Mouse (Mus musculus) lung, adult 2 months (tissue): ENCODE data around the gene 1810024B03Rik. TPM values are rescaled to one million over a fixed set of nuclear protein-coding genes. Genes with fewer than 3 reads are reported as not detected.
A peak's percentile ranks its signal among the peaks of the same experiment; 100 is the strongest.
"Not testable (repeated sequence)": the region's sequence is repeated elsewhere in the genome, so short reads cannot be mapped to it uniquely, and the experiment has no call there.

Experiments
- DNase-seq: peaks from one replicate; pipeline ENCODE4 v3.0.0; 2022
- H3K4me1 ChIP-seq: fragments of 200-500 bp; 2 replicates; pipeline ENCODE4 v1.6.1; 2011; ENCODE audit warnings: low read length; ENCODE audit not compliant: control insufficient read depth, insufficient read depth
- H3K4me3 ChIP-seq: fragments of 200-500 bp; replicated peaks from 2 replicates; pipeline ENCODE3; 2011; ENCODE audit warnings: low read depth, mild to moderate bottlenecking, control low read depth, low read length; ENCODE audit errors: extremely low read depth
- CTCF ChIP-seq: fragments of 200-500 bp; IDR thresholded peaks from 2 replicates; pipeline ENCODE4 v1.5.1; 2011; ENCODE audit warnings: mild to moderate bottlenecking, low read length, control low read depth; ENCODE audit not compliant: insufficient read depth
- POLR2A ChIP-seq: fragments of 200-500 bp; IDR thresholded peaks from 2 replicates; pipeline ENCODE4 v1.6.1; 2011; ENCODE audit warnings: low read depth, mild to moderate bottlenecking, control low read depth, low read length, borderline replicate concordance; ENCODE audit errors: extremely low read depth
- WGBS: fragments of 180-500 bp; shearing (Covaris S2); methylation state at CpG from one replicate; pipeline ENCODE4 v1.1.7; 2018; 5-methylcytosine and 5-hydroxymethylcytosine counted together
- polyA plus RNA-seq: library from polyadenylated mRNA; depleted of rRNA; stranded (reverse); fragments of >200 nt; gene quantifications from 2 replicates; pipeline ENCODE4 v1.2.3, GENCODE M21; 2012

The 1810024B03Rik gene
- polyA plus RNA-seq, 1 experiment, result 1.6 TPM

DNA sequence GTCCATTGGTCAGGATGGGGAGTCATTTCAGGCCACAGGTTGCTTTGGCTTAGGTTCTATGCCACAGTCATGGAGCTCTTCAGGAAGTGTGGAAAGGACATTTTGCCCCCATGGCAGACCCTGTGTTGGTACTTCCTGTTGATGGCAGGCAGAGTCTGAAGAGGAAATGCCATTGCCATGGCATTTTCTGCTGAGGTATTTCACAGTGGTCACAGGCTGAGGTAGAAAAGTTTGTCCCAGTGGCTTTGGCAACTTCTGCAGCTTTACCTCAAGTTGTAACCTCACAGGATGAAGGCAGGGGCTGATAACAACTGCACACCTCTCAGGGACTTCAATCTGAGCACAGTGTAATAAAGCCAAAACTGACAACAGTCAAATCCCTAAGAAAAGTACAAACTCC lies 18.5 kb downstream of the 1810024B03Rik start:
- Histone ChIP-seq H3K4me1 (no peaks in the 10 kb centered on the region), H3K4me3 (no peak overlapping the region)
- DNase-seq, result no peak
- TF ChIP-seq CTCF (no peak), POLR2A (no peak)

DNA sequence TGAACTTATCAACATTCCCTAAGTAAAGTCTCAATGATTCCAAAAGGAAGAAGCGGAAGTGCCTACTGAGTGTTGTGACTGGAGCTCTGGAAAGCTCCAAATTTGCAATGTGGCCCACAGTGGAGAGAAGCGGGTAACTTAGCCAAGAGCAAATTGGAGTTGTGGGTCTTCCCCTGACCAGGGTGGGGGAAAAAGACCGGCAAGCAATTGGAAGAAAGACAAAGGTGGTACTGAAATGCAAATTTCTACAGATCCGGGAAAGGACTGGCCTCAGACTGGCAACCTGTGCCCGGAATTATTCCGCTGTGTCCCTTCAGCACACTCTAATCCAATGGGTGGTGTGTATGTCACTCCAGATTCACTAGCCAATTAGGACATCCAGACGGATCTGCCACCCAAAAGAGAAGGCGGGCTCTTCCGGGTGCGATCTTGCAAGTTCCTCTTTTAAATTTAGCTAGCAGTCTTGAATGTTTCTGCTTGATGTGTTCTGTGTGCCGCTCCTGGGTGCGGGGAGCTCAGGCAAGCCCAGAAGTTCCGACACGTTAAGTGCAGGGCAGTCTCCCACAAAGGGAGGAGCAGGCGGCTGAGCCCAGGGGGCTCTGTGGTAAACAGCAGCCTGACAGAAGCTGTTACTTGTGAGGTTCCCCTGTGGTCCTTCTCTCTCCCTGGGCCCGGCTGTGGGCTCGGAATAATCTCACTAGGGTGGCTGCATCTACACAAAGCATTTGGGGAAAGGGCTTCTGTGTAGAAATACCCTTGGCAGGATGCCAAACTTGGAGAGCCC lies 25.3 kb downstream of the 1810024B03Rik start:
- Histone ChIP-seq H3K4me1 (no peaks in the 10 kb centered on the region), H3K4me3 (peak overlapping the region; percentile 98)
- peak; percentile 78 for DNase-seq
- TF ChIP-seq CTCF (no peak), POLR2A (peak; percentile 58; the same call in 1 of the 2 replicates)
- WGBS, result 1% methylated on average over 17 of the region's 17 CpGs

DNA sequence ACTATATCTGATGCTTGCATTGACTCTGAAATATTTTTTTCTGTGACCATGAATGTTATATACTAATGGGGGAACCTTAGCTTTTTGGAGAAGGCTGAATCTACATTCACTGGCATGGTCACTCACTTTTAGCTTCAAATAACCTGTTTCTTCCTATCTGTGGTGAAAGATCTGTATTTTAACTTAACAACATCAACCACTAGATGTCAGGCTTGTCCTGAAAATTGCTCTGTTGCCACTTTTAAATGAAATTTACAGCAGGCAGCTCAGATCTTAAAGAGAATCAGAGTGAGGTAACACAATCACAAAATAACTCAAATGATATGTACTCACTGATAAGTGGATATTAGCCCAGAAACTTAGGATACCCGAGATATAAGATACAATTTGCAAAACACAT lies 41.8 kb downstream of the 1810024B03Rik start:
- DNase-seq, H3K4me1 ChIP-seq, H3K4me3 ChIP-seq: not testable (repeated sequence)
- 9% methylated on average over 1 of the region's 1 CpGs for WGBS
- peak; percentile 20; the same call in 1 of the 2 replicates for TF ChIP-seq CTCF

DNA sequence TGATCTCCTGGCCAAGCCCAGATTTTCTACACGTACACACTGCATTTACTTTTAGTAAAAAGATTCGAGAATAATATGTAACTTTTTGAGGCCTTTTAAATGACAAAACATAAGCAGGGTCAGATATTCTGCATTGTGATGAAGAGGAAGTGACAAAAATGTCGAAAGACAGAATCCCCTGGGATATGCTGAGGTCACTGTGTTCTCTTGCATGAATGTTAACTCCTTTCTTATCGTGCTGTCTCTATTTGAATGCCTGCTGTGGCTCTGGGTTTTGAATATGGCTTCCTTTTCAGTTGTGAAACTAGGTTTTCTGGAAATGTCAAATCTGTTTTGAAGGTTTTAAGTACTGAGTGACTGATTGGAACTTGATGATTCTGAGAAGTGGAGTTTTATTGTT lies 42.4 kb downstream of the 1810024B03Rik start:
- no peak overlapping the region for H3K4me3 ChIP-seq
- no peak for DNase-seq
- TF ChIP-seq POLR2A, result no peak
- TF ChIP-seq CTCF, result no peak
- 44% methylated on average over 4 of the region's 4 CpGs for WGBS
- H3K4me1 ChIP-seq, result no peaks in the 10 kb centered on the region

DNA sequence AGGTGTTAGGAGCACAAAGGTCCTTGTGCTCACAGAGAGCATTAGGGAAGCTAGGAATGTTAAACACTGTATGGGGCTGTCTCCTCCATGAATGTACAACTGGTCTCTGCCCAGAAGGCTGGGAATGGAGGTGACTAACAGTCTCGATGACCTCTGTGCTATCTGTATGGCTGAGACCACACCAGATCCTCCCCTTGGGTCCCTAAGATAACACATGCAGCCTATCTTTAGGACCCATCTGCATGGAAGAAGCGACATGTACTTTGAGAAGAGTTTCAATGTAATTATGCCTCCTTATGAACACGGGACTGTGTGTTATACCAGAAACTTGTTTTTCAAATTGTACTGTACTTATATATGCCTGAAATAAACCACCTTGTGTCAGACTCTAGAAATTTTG lies 62.4 kb downstream of the 1810024B03Rik start:
- WGBS, result 81% methylated on average over 3 of the region's 3 CpGs
- no peak for DNase-seq
- no peak for TF ChIP-seq POLR2A
- Histone ChIP-seq H3K4me3 (no peak overlapping the region), H3K4me1 (peaks cover 3% of the 10 kb centered on the region; the same call in 1 of the 2 replicates)

DNA sequence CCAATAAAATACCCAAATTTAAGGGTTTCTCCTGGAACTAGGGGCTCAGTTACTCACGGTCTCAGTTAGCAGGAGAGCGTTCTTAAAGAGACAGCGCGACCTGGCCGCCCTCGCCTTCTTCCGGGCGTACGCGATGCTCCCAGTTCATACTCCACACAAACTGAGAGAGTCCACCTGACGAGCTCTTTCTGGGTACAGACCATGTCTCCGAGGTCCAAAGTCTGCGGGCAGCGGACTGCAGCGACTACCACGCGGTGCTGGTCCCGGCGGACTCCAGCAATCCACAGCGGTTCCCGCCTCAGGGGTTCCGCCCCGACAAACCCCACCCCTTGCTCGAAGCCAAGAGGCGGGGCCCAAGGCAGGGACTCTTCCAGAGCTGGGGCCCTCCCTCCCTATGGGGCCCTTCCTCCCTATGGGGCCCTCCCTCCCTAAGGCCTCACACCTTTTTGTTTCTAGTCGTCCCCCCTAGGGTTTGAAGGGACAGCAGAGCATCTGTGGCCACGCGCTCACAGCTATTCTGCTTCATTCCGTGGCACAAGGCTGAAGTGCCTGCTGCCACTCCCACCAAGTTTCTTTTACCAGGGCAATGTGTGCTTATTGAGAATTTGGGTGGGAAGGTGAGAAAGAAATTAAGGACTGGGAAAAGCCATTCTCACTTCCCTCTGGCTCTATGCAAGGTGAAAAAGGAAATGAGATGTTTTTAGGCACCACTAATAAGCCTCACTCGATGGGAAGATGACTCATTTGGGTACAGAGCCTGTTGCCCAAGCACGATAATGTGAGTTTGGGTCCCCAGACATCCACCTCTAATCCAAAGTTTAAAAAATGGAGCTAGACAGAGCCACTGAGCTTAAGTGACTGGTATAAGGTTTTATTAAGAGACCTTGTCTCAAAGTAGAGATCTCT lies 64.7 kb downstream of the 1810024B03Rik start, which contains the start of gene Itpripl1:
TSS of gene Itpripl1 (minus strand) at position 285 of the 906 bp plus-strand sequence.
- WGBS, result 3% methylated on average over 31 of the region's 31 CpGs
- H3K4me1 ChIP-seq, result peaks cover 3% of the 10 kb centered on the region; the same call in 1 of the 2 replicates
- H3K4me3 ChIP-seq, result peak within 1 kb of the TSS; percentile 64
- TF ChIP-seq POLR2A (peak; percentile 75; the same call in 1 of the 2 replicates), CTCF (no peak)
- peak; percentile 86 for DNase-seq

DNA sequence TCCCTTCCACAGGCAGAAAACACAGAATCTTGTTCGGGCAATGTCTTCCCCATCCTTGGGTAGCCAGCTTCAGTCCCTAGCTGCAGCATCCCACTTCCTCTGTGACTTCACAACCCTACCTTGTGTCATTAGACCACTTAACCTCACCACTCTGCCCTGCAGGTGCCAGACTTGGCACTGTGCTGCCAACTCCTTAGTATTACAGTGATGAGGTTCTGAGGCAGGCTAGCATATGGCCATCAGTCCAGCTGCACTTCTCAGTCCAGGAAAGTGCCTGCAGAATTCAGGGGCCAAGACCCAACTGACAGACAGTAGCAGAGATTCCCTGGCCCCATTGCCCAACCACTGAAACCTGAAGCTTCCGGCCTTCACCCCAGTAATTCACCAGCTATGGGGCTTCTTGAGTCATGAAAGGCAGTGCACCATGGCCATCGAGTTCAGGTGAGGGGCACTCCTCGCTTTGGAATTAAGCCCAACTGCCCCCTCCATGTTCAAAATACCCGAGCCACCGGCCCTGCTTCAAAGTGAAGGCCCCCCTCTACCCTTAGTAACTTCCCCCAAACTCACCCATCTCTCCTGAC lies 65.4 kb downstream of the 1810024B03Rik start:
- DNase-seq, result peak; percentile 22
- peak overlapping the region; percentile 64 for H3K4me3 ChIP-seq
- TF ChIP-seq CTCF (no peak), POLR2A (no peak)
- 12% methylated on average over 6 of the region's 6 CpGs for WGBS
- peaks cover 6% of the 10 kb centered on the region; the same call in 1 of the 2 replicates for H3K4me1 ChIP-seq

DNA sequence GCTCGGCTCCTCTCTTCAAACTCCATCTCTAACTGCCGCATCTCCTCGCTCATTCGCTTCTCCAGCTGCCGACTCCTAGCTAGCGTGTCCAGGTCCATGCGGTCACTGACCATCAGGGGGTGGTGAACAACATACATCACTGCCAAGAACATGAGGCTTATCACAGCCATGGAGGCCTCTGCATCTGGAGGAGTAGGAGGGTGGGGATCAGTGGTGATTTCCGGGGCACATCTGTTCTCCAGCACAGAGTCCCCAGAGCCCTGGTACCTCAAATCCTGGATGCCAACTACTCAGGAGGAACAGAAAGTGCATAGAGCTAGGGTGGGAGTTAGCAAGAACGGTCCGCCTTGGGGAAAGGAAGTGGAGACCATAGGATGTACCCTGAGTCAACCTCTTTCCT lies 66.0 kb downstream of the 1810024B03Rik start:
- DNase-seq, result no peak
- no peak for TF ChIP-seq POLR2A
- TF ChIP-seq CTCF, result no peak
- WGBS, result 61% methylated on average over 10 of the region's 10 CpGs
- peak overlapping the region; percentile 64 for H3K4me3 ChIP-seq
- H3K4me1 ChIP-seq, result peaks cover 9% of the 10 kb centered on the region; the same call in 1 of the 2 replicates

DNA sequence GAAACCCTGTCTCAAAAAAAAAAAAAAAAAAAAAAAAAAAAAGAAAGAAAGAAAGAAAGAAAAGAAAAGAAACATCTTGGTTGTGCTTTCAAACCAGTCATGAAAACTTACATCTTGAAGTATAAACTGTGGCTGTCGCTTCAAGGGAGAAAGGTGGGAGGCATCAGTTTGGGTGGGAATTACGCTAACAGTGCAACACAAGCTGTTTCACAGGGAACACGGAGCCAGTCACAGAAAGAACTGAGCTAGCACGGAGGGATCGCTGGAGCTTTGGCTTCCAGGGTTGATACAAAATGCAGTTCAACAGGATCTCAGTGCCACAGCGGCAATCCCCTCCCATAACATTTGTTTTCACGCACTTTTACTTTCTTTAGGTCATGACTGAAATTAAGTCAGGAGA lies 68.1 kb downstream of the 1810024B03Rik start:
- no peak for TF ChIP-seq CTCF
- no peak for TF ChIP-seq POLR2A
- DNase-seq, result no peak
- Histone ChIP-seq H3K4me3 (no peak overlapping the region), H3K4me1 (peaks cover 12% of the 10 kb centered on the region)
- 98% methylated on average over 7 of the region's 7 CpGs for WGBS
